Mouse (Mus musculus) neural tube, embryonic 11.5 days (tissue): ENCODE measurements around the gene Plin3. TPM values are rescaled to one million over a fixed set of nuclear protein-coding genes. Genes with fewer than 3 reads are reported as not detected.

Source experiments
- ATAC-seq: fragments of 200-750 bp; cut with Nextera tagmentation; 2 replicates; pipeline ENCODE4 v1.8.0; 2017; ENCODE audit warnings: moderate number of reproducible peaks, mild to moderate bottlenecking, moderate TSS enrichment, moderate library complexity; ENCODE audit not compliant: insufficient read depth, low FRiP score, low TSS enrichment
- DNase-seq: peaks from one replicate; pipeline ENCODE4 v3.0.0-alpha.2; 2015; ENCODE audit warnings: low spot score
- H3K27ac ChIP-seq: fragments of 300-500 bp; sonication (generic); 2 replicates; pipeline ENCODE4 v1.5.1; 2014; ENCODE audit warnings: low read depth, mild to moderate bottlenecking, low read length
- H3K27me3 ChIP-seq: fragments of 300-500 bp; sonication (generic); 2 replicates; pipeline ENCODE4 v1.6.1; 2014; ENCODE audit warnings: mild to moderate bottlenecking, low read length, mixed read lengths; ENCODE audit not compliant: control insufficient read depth, insufficient read depth
- H3K36me3 ChIP-seq: fragments of 300-500 bp; sonication (generic); 2 replicates; pipeline ENCODE4 v1.6.1; 2014; ENCODE audit warnings: mild to moderate bottlenecking, low read length, moderate library complexity, mixed read lengths; ENCODE audit not compliant: control insufficient read depth, insufficient read depth
- H3K4me1 ChIP-seq: fragments of 300-500 bp; sonication (generic); 2 replicates; pipeline ENCODE4 v1.6.1; 2014; ENCODE audit warnings: low read length, mixed read lengths; ENCODE audit not compliant: control insufficient read depth, insufficient read depth
- H3K4me2 ChIP-seq: fragments of 300-500 bp; sonication (generic); 2 replicates; pipeline ENCODE4 v1.6.1; 2014; ENCODE audit warnings: low read depth, mild to moderate bottlenecking, moderate library complexity
- H3K4me3 ChIP-seq: fragments of 300-500 bp; sonication (generic); 2 replicates; pipeline ENCODE4 v1.5.1; 2014; ENCODE audit warnings: low read depth, low read length
- H3K9ac ChIP-seq: fragments of 300-500 bp; sonication (generic); 2 replicates; pipeline ENCODE4 v1.6.1; 2014; ENCODE audit warnings: mild to moderate bottlenecking, low read length
- H3K9me3 ChIP-seq: fragments of 300-500 bp; sonication (generic); 2 replicates; pipeline ENCODE4 v1.6.1; 2016; ENCODE audit warnings: low read length; ENCODE audit not compliant: control insufficient read depth
- WGBS: fragments of 180-500 bp; shearing (Covaris S2); extraction: QIAGEN DNeasy Blood & Tissue Kit; methylation state at CpG from one replicate; pipeline ENCODE4 v1.1.7; 2014; 5-methylcytosine and 5-hydroxymethylcytosine counted together
- polyA plus RNA-seq: library from polyadenylated mRNA; unstranded; fragments of >200 nt; fragmentation: Nextera tagmentation; extraction: Ambion mirVana; gene quantifications from 2 replicates; pipeline ENCODE4 v1.2.1, GENCODE M21; 2014

Gene Plin3
- polyA plus RNA-seq, 1 experiment from 2014 or later, result 37.8 TPM

GRCm38 (mm10) chr17:56303847-56304586 lies 11.3 kb upstream of the Plin3 start:
- peak overlapping the region; percentile 96 for H3K4me2 ChIP-seq
- peak overlapping the region; percentile 72 for H3K9ac ChIP-seq
- peaks cover 28% of the 10 kb centered on the region for H3K4me1 ChIP-seq
- WGBS, result under 1% methylated on average over 68 of the region's 68 CpGs
- no peaks in the 10 kb centered on the region for H3K27me3 ChIP-seq
- H3K27ac ChIP-seq, result peak overlapping the region; percentile 75; the same call in 1 of the 2 replicates
- H3K4me3 ChIP-seq, result peak overlapping the region; percentile 81
- DNase-seq (peak; percentile 99), ATAC-seq (peak; percentile 91)
- no peaks in the 10 kb centered on the region for H3K9me3 ChIP-seq
- peaks cover 10% of the 10 kb centered on the region for H3K36me3 ChIP-seq

GRCm38 (mm10) chr17:56303160-56303846 lies 10.6 kb upstream of the Plin3 start, which contains the start of gene Uhrf1:
Uhrf1 (plus strand) TSS chr17:56303321.
- H3K36me3 ChIP-seq, result peaks cover 9% of the 10 kb centered on the region
- DNase-seq (peak; percentile 87), ATAC-seq (peak; percentile 79)
- peak within 1 kb of the TSS; percentile 96 for H3K4me2 ChIP-seq
- no peaks in the 10 kb centered on the region for H3K27me3 ChIP-seq
- no peaks in the 10 kb centered on the region for H3K9me3 ChIP-seq
- WGBS, result under 1% methylated on average over 43 of the region's 43 CpGs
- H3K4me3 ChIP-seq, result peak within 1 kb of the TSS; percentile 81
- H3K4me1 ChIP-seq, result peaks cover 28% of the 10 kb centered on the region
- peak within 1 kb of the TSS; percentile 75; the same call in 1 of the 2 replicates for H3K27ac ChIP-seq
- peak within 1 kb of the TSS; percentile 72 for H3K9ac ChIP-seq

- peak; percentile 17; the same call in 1 of the 2 replicates for ATAC-seq
- peak; percentile 38 for DNase-seq
- 26% methylated on average over 13 of the region's 13 CpGs for WGBS
- 0 out of 2 replicates have a peak overlapping the region, but pooled peaks have one; percentile 81 for H3K4me3 ChIP-seq
- H3K27ac ChIP-seq, result peak overlapping the region; percentile 21; the same call in 1 of the 2 replicates
- H3K27me3 ChIP-seq, result no peaks in the 10 kb centered on the region
- H3K9me3 ChIP-seq, result no peaks in the 10 kb centered on the region
- H3K9ac ChIP-seq, result peak overlapping the region; percentile 24
- peaks cover 28% of the 10 kb centered on the region for H3K4me1 ChIP-seq
- peak overlapping the region; percentile 96 for H3K4me2 ChIP-seq
- H3K36me3 ChIP-seq, result peaks cover 7% of the 10 kb centered on the region
These were observed 9.8 kb upstream of the Plin3 start for GRCm38 (mm10) chr17:56302363-56302996.

GRCm38 (mm10) chr17:56300186-56300585 lies 7.5 kb upstream of the Plin3 start, which contains the start of gene Arrdc5:
Arrdc5 (minus strand) TSS chr17:56300286.
- Histone ChIP-seq H3K9ac (no peak within 1 kb of the TSS), H3K4me1 (peaks cover 13% of the 10 kb centered on the region), H3K27me3 (no peaks in the 10 kb centered on the region), H3K4me2 (no peak within 1 kb of the TSS), H3K36me3 (no peaks in the 10 kb centered on the region), H3K4me3 (no peak within 1 kb of the TSS), H3K27ac (no peak within 1 kb of the TSS), H3K9me3 (no peaks in the 10 kb centered on the region)
- ATAC-seq, result no peak
- WGBS, result 90% methylated on average over 9 of the region's 9 CpGs
- DNase-seq, result no peak

- no peaks in the 10 kb centered on the region for H3K9me3 ChIP-seq
- no peak overlapping the region for H3K4me3 ChIP-seq
- no peak overlapping the region for H3K27ac ChIP-seq
- no peak overlapping the region for H3K4me2 ChIP-seq
- peaks cover 8% of the 10 kb centered on the region for H3K4me1 ChIP-seq
- H3K27me3 ChIP-seq, result no peaks in the 10 kb centered on the region
- WGBS, result 93% methylated on average over 1 of the region's 1 CpGs
- no peak overlapping the region for H3K9ac ChIP-seq
- DNase-seq, result no peak
- ATAC-seq, result no peak
- no peaks in the 10 kb centered on the region for H3K36me3 ChIP-seq
These were observed 5.6 kb upstream of the Plin3 start for GRCm38 (mm10) chr17:56298238-56298637.

- Histone ChIP-seq H3K27ac (no peak overlapping the region), H3K4me2 (no peak overlapping the region), H3K4me3 (no peak overlapping the region), H3K4me1 (no peaks in the 10 kb centered on the region), H3K9ac (no peak overlapping the region), H3K36me3 (no peaks in the 10 kb centered on the region), H3K9me3 (no peaks in the 10 kb centered on the region), H3K27me3 (no peaks in the 10 kb centered on the region)
- 78% methylated on average over 1 of the region's 1 CpGs for WGBS
- no peak for ATAC-seq
- DNase-seq, result no peak
These were observed 3.5 kb upstream of the Plin3 start for GRCm38 (mm10) chr17:56296201-56296600.

- Histone ChIP-seq H3K9me3 (no peaks in the 10 kb centered on the region), H3K27me3 (no peaks in the 10 kb centered on the region), H3K4me2 (no peak overlapping the region), H3K4me1 (peaks cover 7% of the 10 kb centered on the region), H3K4me3 (no peak overlapping the region), H3K36me3 (no peaks in the 10 kb centered on the region), H3K27ac (no peak overlapping the region), H3K9ac (no peak overlapping the region)
- no peak for DNase-seq
- ATAC-seq, result no peak
- 88% methylated on average over 19 of the region's 19 CpGs for WGBS
These were observed 1.6 kb upstream of the Plin3 start for GRCm38 (mm10) chr17:56294241-56294640.

GRCm38 (mm10) chr17:56293291-56293690 lies 618 bp upstream of the Plin3 start:
- DNase-seq, result no peak
- Histone ChIP-seq H3K27me3 (no peaks in the 10 kb centered on the region), H3K4me1 (peaks cover 10% of the 10 kb centered on the region), H3K9me3 (no peaks in the 10 kb centered on the region), H3K9ac (no peak overlapping the region), H3K4me2 (no peak overlapping the region), H3K4me3 (no peak overlapping the region), H3K36me3 (no peaks in the 10 kb centered on the region), H3K27ac (no peak overlapping the region)
- ATAC-seq, result no peak
- WGBS, result 63% methylated on average over 1 of the region's 1 CpGs
